Mouse (Mus musculus) neutrophil, adult 5-6 weeks (primary cell): ENCODE results near the gene Vmn1r31. TPM values are rescaled to one million over a fixed set of nuclear protein-coding genes. Genes with fewer than 3 reads are reported as not detected.

Experiments
- ATAC-seq: fragments of 151-379, 151-347 bp; 2 replicates; pipeline ENCODE4 v1.8.0; 2017; ENCODE audit warnings: mild to moderate bottlenecking, moderate TSS enrichment; ENCODE audit not compliant: insufficient number of reproducible peaks, poor library complexity, low FRiP score, severe bottlenecking; ENCODE audit errors: extremely low read depth
- total RNA-seq: library from RNA; stranded (forward); fragments of 200-1000 nt; gene quantifications from 2 replicates; pipeline ENCODE4 v1.2.3, GENCODE M21; 2017

Vmn1r31 gene
- total RNA-seq, result not detected in 2 replicates

GRCm38 (mm10) chr6:58475230-58475629 lies at the start of gene Vmn1r31:
Vmn1r31 (minus strand) TSS chr6:58475330.
- ATAC-seq, result no peak

DNA sequence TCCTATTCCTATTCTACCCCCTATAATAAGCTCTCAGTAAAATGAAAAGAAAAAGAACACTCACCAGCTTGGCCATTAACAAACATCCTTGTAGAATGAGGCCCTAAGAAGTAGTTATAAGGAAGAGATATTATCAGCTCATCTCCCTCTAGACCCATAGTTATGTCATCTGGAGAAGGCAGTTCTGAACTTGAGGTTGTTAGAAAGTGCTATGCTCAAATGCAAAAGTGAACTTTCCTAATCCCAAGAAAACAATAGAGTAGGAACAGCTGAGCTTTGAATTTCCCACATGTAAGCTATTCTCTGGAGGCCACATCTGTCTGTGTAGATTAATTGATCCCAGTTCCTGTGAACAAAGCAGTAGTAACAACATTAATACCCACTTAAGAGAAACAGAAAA lies 31.8 kb downstream of the Vmn1r31 start, which contains the start of gene Vmn1r30:
Vmn1r30 (minus strand) TSS at position 101 of the 400 bp plus-strand sequence.
- ATAC-seq, result no peak

Other genes with a start within 250 kb of the Vmn1r31 start
- gene Vmn1r28, start 213.3 kb downstream of the Vmn1r31 start, total RNA-seq, result not detected in 2 replicates
- not detected in 2 replicates for gene Vmn1r29, start 173.8 kb downstream of the Vmn1r31 start, total RNA-seq
- gene Vmn1r30, start 31.9 kb downstream of the Vmn1r31 start, total RNA-seq, result not detected in 2 replicates
- gene Abcg2, start 109.2 kb upstream of the Vmn1r31 start, total RNA-seq, result 2.1 and 3.1 TPM in 2 replicates